Mouse (Mus musculus): Measurements from ENCODE around the gene Abt1. TPM values are rescaled to one million over a fixed set of nuclear protein-coding genes. Genes with fewer than 3 reads are reported as not detected.
A peak's percentile ranks its signal among the peaks of the same experiment; 100 is the strongest.

The Abt1 gene
- polyA plus RNA-seq, 1 experiment from 2014 or later: 14.6 TPM

DNA sequence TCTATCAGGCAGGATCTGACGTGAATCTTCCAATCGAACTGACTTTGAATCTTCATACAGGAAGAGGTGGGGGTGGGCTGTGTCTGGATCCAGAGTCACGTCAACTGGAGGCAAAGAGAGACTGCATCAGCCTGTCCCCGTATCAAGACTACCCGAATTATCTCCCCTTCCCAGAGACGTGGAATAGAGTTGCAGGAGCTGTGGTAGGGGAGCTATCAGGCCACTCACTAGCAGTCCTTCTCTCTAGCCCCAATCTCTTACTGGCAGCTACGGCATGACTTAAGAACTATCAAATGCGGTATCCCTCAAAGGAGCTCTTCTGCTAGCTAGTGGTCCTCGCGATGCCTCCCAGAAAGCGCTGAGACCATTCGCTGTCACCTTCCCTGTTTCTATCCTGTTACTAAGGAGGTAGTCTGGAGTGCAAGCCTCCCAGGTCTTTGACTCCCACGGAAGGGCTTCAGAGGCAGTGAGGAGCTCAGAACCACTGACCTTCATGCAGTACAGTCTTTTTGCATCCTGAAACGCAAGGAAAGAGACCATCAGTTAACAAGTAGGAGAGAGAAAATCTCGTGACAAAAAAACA, 35.7 kb upstream of the Abt1 start:
- 18% methylated on average over 15 of the region's 15 CpGs for WGBS
- Histone ChIP-seq H3K4me1 (ENCODE audit: insufficient read depth, low read length) (peaks cover 14% of the 10 kb centered on the region), H3K9ac (replicated peaks; ENCODE audit: low read length) (no peak overlapping the region), H3K36me3 (ENCODE audit: insufficient read depth, low read length) (no peaks in the 10 kb centered on the region), H3K9me3 (ENCODE audit: low read length) (no peaks in the 10 kb centered on the region), H3K27ac (ENCODE audit: low read length) (no peak overlapping the region), H3K4me3 (ENCODE audit: low read length) (0 out of 2 replicates have a peak overlapping the region, but pooled peaks have one; percentile 4), H3K27me3 (ENCODE audit: insufficient read depth, low read length) (peaks cover 5% of the 10 kb centered on the region; the same call in 1 of the 2 replicates), H3K4me2 (replicated peaks; ENCODE audit: low read depth, low read length) (peak overlapping the region; percentile 34)
- ATAC-seq (ENCODE audit: low FRiP score, low TSS enrichment): no peak

DNA sequence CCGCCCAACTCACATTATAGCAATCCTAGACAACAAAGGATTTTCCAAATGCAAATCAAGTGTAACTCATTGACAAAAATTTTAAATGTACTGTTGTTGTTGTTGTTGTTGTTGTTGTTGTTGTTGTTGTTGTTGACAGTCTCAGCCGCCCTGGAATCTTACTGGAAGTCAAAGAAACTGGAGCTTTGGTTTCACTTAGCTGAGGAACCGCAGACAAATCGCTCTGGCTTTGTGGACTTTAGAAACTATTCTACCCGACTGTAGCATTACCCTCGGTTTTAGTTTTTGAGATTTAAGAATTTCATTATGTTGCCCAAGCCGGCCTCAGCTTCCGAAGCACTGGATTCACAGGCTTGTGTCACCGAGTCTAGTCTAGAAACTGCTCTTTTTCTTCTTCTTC, 30.3 kb upstream of the Abt1 start:
- H3K4me3 ChIP-seq (ENCODE audit: low read length): peak overlapping the region; percentile 76
- ATAC-seq (ENCODE audit: low FRiP score, low TSS enrichment): no peak
- under 1% methylated on average over 9 of the region's 9 CpGs for WGBS

DNA sequence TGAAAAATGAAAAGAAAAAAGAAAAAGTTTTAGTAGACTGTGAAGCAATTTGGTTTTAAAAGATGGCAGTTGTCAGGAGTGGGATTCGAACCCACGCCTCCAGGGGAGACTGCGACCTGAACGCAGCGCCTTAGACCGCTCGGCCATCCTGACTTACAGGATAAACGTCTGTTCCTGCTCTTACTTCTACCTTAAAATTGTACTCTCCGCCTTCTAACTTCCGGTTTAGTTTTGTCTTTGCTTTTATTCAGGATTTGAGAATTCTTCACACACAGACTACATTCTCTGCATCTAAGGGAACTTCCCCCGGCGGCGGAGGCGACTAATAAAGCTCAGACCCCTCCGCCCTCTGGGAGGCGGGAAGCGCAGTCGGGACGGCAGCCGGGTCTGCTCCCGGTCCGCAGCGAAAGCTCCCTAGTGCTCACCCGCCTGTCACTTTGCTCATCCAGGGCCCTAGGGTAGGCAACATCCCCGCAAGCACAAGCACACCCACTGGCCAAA, 29.7 kb upstream of the Abt1 start:
- H3K9me3 ChIP-seq (ENCODE audit: low read length): no peaks in the 10 kb centered on the region
- H3K27ac ChIP-seq (ENCODE audit: low read length): peak overlapping the region; percentile 89
- peak overlapping the region; percentile 71 for H3K9ac ChIP-seq (replicated peaks; ENCODE audit: low read length)
- H3K4me2 ChIP-seq (replicated peaks; ENCODE audit: low read depth, low read length): peak overlapping the region; percentile 57
- peak overlapping the region; percentile 76 for H3K4me3 ChIP-seq (ENCODE audit: low read length)
- no peaks in the 10 kb centered on the region for H3K36me3 ChIP-seq (ENCODE audit: insufficient read depth, low read length)
- WGBS: under 1% methylated on average over 25 of the region's 25 CpGs
- peak; percentile 91 for ATAC-seq (ENCODE audit: low FRiP score, low TSS enrichment)
- peaks cover under 1% of the 10 kb centered on the region; the same call in 1 of the 2 replicates for H3K27me3 ChIP-seq (ENCODE audit: insufficient read depth, low read length)
- H3K4me1 ChIP-seq (ENCODE audit: insufficient read depth, low read length): peaks cover 5% of the 10 kb centered on the region; the same call in 1 of the 2 replicates

More for the DNA sequence above, 30.3 kb upstream of the Abt1 start:
- Histone ChIP-seq H3K27me3 (ENCODE audit: insufficient read depth, low read length) (peaks cover 5% of the 10 kb centered on the region; the same call in 1 of the 2 replicates), H3K9ac (replicated peaks; ENCODE audit: low read length) (peak overlapping the region; percentile 71), H3K4me2 (replicated peaks; ENCODE audit: low read depth, low read length) (peak overlapping the region; percentile 57), H3K36me3 (ENCODE audit: insufficient read depth, low read length) (no peaks in the 10 kb centered on the region), H3K4me1 (ENCODE audit: insufficient read depth, low read length) (0 out of 2 replicates have a peak, but pooled peaks cover 1% of the 10 kb centered on the region), H3K9me3 (ENCODE audit: low read length) (no peaks in the 10 kb centered on the region), H3K27ac (ENCODE audit: low read length) (peak overlapping the region; percentile 89)

DNA sequence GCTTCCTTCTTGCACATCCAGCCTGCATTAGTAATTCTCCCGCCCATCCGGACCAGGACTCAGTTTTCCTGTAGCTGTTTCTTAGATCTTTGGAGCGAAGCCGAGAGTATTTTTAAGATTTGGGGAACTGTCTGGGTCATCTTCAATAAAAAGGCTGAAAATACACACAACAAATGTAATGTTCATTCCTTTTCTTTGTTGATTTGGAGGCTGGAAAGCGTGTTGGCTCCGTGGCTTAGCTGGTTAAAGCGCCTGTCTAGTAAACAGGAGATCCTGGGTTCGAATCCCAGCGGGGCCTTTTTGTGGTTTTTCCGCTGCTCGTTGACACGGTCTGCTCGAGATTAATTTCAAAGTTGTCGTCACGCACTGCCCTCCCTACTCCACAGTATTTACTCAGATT, 26.7 kb upstream of the Abt1 start:
- no peaks in the 10 kb centered on the region for H3K36me3 ChIP-seq (ENCODE audit: insufficient read depth, low read length)
- peak; percentile 30; the same call in 1 of the 2 replicates for ATAC-seq (ENCODE audit: low FRiP score, low TSS enrichment)
- H3K9me3 ChIP-seq (ENCODE audit: low read length): no peaks in the 10 kb centered on the region
- no peaks in the 10 kb centered on the region for H3K27me3 ChIP-seq (ENCODE audit: insufficient read depth, low read length)
- no peak overlapping the region for H3K27ac ChIP-seq (ENCODE audit: low read length)
- peak overlapping the region; percentile 65 for H3K9ac ChIP-seq (replicated peaks; ENCODE audit: low read length)
- whole genome bisulfite sequencing: under 1% methylated on average over 15 of the region's 15 CpGs
- H3K4me1 ChIP-seq (ENCODE audit: insufficient read depth, low read length): peaks cover 5% of the 10 kb centered on the region; the same call in 1 of the 2 replicates
- H3K4me2 ChIP-seq (replicated peaks; ENCODE audit: low read depth, low read length): peak overlapping the region; percentile 79
- H3K4me3 ChIP-seq (ENCODE audit: low read length): peak overlapping the region; percentile 62

DNA sequence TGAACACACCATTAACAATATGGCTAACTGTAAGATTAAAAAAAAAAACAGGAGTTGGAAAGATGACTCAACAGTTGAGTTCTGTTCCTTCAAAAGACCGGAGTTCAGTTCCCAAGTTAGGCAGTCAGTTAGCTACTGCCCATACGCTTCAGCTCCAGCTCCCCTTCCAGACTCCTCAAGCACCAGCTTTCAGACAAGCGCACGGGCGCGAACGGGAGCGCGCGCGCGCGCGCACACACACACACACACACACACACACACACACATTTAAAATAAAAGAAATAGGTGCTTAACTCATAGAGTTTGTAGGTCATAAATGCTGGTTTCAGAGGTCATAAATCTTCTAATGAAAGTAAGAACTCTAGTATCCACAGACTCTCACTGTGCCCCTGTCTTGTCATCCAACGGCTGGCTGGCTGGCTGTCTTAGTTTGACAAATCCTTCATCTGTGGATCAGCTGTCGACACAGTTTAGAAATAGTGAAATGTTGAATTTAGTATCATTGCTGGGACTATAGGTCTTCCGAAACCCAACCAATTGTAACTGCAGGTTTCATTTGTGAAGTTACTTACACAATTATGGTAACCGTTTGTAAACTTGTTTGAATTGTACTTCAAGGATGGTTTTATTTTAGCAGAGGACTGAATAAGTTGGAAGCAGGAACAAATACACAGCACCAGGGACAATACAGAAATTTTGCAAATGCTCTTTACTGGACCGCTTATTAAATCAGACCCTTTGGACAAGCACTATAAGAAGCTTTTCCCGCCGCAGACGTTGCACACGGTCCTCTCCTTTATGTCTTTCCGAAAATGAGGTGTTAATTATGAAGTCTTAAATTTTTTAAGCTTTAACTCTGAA, 25.8 kb upstream of the Abt1 start:
- no peaks in the 10 kb centered on the region for H3K27me3 ChIP-seq (ENCODE audit: insufficient read depth, low read length)
- H3K4me3 ChIP-seq (ENCODE audit: low read length): peak overlapping the region; percentile 62
- H3K27ac ChIP-seq (ENCODE audit: low read length): no peak overlapping the region
- H3K4me1 ChIP-seq (ENCODE audit: insufficient read depth, low read length): peaks cover 9% of the 10 kb centered on the region
- ATAC-seq (ENCODE audit: low FRiP score, low TSS enrichment): no peak
- WGBS: under 1% methylated on average over 24 of the region's 24 CpGs
- peak overlapping the region; percentile 54 for H3K9ac ChIP-seq (replicated peaks; ENCODE audit: low read length)
- no peaks in the 10 kb centered on the region for H3K9me3 ChIP-seq (ENCODE audit: low read length)
- peak overlapping the region; percentile 79 for H3K4me2 ChIP-seq (replicated peaks; ENCODE audit: low read depth, low read length)
- no peaks in the 10 kb centered on the region for H3K36me3 ChIP-seq (ENCODE audit: insufficient read depth, low read length)

DNA sequence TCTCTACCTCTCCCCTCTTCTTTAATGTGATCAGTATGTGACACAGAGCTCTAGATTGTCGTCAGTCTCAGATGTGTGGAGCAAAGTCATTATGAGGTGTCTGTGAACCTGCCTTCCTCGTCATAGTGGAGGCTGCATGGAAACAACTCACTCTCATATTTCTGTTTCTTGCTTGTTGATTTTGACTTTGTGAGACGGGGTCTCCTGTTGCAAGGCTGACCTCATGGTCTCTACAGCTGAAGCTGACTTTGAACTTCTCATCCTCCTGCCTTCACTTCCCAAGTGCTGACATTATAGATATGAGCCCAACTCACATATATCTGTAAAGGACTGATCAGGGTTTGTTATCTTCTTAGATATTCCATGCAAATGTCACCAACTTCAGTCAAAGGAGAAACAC, 25.1 kb upstream of the Abt1 start:
- Histone ChIP-seq H3K27ac (ENCODE audit: low read length) (no peak overlapping the region), H3K9ac (replicated peaks; ENCODE audit: low read length) (no peak overlapping the region), H3K27me3 (ENCODE audit: insufficient read depth, low read length) (no peaks in the 10 kb centered on the region), H3K4me2 (replicated peaks; ENCODE audit: low read depth, low read length) (peak overlapping the region; percentile 79), H3K36me3 (ENCODE audit: insufficient read depth, low read length) (no peaks in the 10 kb centered on the region), H3K4me1 (ENCODE audit: insufficient read depth, low read length) (peaks cover 14% of the 10 kb centered on the region), H3K4me3 (ENCODE audit: low read length) (peak overlapping the region; percentile 62), H3K9me3 (ENCODE audit: low read length) (no peaks in the 10 kb centered on the region)
- WGBS: 56% methylated on average over 3 of the region's 3 CpGs
- ATAC-seq (ENCODE audit: low FRiP score, low TSS enrichment): no peak

DNA sequence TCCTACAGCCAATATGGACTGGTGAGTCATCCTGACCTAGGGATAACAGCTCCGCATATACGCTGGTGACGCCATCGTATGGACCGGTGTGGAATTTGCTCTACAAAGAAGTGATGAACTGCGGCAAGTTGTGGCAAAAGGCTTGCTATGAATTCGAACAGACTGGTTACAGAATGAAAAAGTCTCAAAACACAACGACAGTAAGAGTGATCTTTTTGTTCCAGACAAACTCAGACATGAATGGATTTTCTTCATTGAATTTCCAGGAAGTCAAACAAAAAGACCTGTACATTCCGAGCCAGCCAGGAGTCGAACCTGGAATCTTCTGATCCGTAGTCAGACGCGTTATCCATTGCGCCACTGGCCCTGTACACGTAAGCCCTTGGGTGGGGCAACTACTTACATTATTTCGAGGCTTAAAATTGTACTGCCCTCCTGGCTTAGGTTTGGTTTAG, 22.9 kb upstream of the Abt1 start:
- WGBS: under 1% methylated on average over 16 of the region's 16 CpGs
- H3K9ac ChIP-seq (replicated peaks; ENCODE audit: low read length): peak overlapping the region; percentile 72

DNA sequence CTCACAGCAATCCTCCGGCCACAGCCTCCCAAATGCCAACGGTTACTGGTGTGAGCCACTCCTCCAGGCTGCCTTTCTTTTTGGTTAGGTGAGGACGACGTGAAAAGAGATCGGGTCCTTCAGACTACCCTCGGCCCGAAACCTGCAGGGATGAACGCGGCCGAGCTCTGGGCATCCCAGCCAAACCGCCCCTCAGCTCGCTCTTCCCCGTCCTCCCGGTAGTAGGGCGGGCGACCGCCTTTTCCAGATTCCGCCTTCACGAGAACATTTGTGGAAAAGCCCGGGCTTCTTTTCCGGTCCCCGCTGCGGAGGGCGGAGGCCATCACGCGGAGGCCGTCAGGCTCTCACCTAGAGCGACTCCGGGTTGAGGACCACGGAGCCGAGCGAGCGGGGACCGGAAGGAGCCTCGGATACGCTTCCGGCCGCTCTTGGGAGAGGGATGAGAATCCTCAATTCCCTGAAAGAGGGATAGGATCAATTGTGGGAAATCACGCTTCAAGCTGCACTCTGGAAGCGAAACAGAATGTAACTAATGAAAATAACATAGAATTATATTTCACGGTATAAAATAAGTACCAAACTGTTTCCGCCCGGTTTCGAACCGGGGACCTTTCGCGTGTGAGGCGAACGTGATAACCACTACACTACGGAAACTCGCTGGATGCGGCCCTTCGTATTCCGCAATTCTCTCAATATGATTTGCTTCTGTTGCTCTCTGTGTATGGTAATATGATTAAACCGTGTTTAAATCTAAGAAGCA, 22.1 kb upstream of the Abt1 start:
- no peaks in the 10 kb centered on the region for H3K27me3 ChIP-seq (ENCODE audit: insufficient read depth, low read length)
- H3K36me3 ChIP-seq (ENCODE audit: insufficient read depth, low read length): no peaks in the 10 kb centered on the region
- H3K4me3 ChIP-seq (ENCODE audit: low read length): peak overlapping the region; percentile 85
- peak overlapping the region; percentile 83 for H3K4me2 ChIP-seq (replicated peaks; ENCODE audit: low read depth, low read length)
- no peaks in the 10 kb centered on the region for H3K9me3 ChIP-seq (ENCODE audit: low read length)
- peak overlapping the region; percentile 83 for H3K9ac ChIP-seq (replicated peaks; ENCODE audit: low read length)
- H3K27ac ChIP-seq (ENCODE audit: low read length): peak overlapping the region; percentile 97
- peaks cover 14% of the 10 kb centered on the region for H3K4me1 ChIP-seq (ENCODE audit: insufficient read depth, low read length)
- peak; percentile 95 for ATAC-seq (ENCODE audit: low FRiP score, low TSS enrichment)
- WGBS: under 1% methylated on average over 55 of the region's 55 CpGs

More for the DNA sequence above, 22.9 kb upstream of the Abt1 start:
- no peaks in the 10 kb centered on the region for H3K27me3 ChIP-seq (ENCODE audit: insufficient read depth, low read length)
- H3K9me3 ChIP-seq (ENCODE audit: low read length): no peaks in the 10 kb centered on the region
- ATAC-seq (ENCODE audit: low FRiP score, low TSS enrichment): peak; percentile 65; the same call in 1 of the 2 replicates
- no peaks in the 10 kb centered on the region for H3K36me3 ChIP-seq (ENCODE audit: insufficient read depth, low read length)
- H3K4me2 ChIP-seq (replicated peaks; ENCODE audit: low read depth, low read length): peak overlapping the region; percentile 83
- H3K4me1 ChIP-seq (ENCODE audit: insufficient read depth, low read length): peaks cover 14% of the 10 kb centered on the region
- H3K27ac ChIP-seq (ENCODE audit: low read length): peak overlapping the region; percentile 81
- peak overlapping the region; percentile 85 for H3K4me3 ChIP-seq (ENCODE audit: low read length)

DNA sequence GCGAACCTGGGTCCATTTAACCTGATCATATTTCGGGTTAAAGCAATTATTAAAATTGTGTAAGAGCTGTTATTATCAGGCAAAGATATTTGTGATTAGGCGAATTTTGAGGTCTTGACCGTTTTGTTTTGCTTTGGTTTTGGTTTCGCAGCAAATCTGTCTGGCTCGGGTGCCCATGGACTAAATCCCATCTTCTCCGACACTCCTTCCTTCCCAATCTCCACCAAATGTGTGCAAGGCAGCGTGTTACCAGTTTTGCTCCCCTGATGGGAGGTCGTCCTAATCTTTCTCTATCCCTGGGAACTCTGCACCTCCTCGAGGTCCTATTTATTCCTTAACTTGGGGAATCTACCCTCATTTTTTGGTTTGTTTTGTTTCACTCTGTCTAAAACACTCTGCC, 21.5 kb upstream of the Abt1 start:
- Histone ChIP-seq H3K4me1 (ENCODE audit: insufficient read depth, low read length) (peaks cover 14% of the 10 kb centered on the region), H3K4me3 (ENCODE audit: low read length) (peak overlapping the region; percentile 85), H3K36me3 (ENCODE audit: insufficient read depth, low read length) (no peaks in the 10 kb centered on the region), H3K9me3 (ENCODE audit: low read length) (no peaks in the 10 kb centered on the region), H3K9ac (replicated peaks; ENCODE audit: low read length) (peak overlapping the region; percentile 83), H3K27me3 (ENCODE audit: insufficient read depth, low read length) (no peaks in the 10 kb centered on the region), H3K4me2 (replicated peaks; ENCODE audit: low read depth, low read length) (peak overlapping the region; percentile 83), H3K27ac (ENCODE audit: low read length) (peak overlapping the region; percentile 97)
- ATAC-seq (ENCODE audit: low FRiP score, low TSS enrichment): no peak
- 3% methylated on average over 10 of the region's 10 CpGs for WGBS
